Mouse (Mus musculus) kidney, postnatal 0 days (tissue): ENCODE data around the gene Scgb3a1. TPM values are rescaled to one million over a fixed set of nuclear protein-coding genes. Genes with fewer than 3 reads are reported as not detected.

Experiments used
- ATAC-seq: fragments of 200-750 bp; cut with Nextera tagmentation; replicated peaks from 2 replicates; pipeline ENCODE4 v1.8.0; 2017; ENCODE audit warnings: low read depth, moderate number of reproducible peaks, moderate TSS enrichment, moderate library complexity; ENCODE audit not compliant: low FRiP score
- DNase-seq: peaks from one replicate; pipeline ENCODE4 v3.0.0-alpha.2; 2016; ENCODE audit warnings: low spot score
- H3K27ac ChIP-seq: fragments of 300-500 bp; sonication (generic); 2 replicates; pipeline ENCODE4 v1.5.1; 2014; ENCODE audit warnings: mild to moderate bottlenecking
- H3K27me3 ChIP-seq: fragments of 300-500 bp; sonication (generic); 2 replicates; pipeline ENCODE4 v1.6.1; 2014; ENCODE audit warnings: low read length, mixed read lengths; ENCODE audit not compliant: insufficient read depth
- H3K36me3 ChIP-seq: fragments of 300-500 bp; sonication (generic); 2 replicates; pipeline ENCODE4 v1.6.1; 2014; ENCODE audit warnings: low read length, mixed read lengths; ENCODE audit not compliant: insufficient read depth
- H3K4me1 ChIP-seq: fragments of 300-500 bp; sonication (generic); replicated peaks from 2 replicates; pipeline ENCODE4 v1.6.1; 2014; ENCODE audit warnings: antibody characterized with exemption, low read length, mixed read lengths; ENCODE audit not compliant: insufficient read depth
- H3K4me2 ChIP-seq: fragments of 300-500 bp; sonication (generic); 2 replicates; pipeline ENCODE4 v1.6.1; 2014; ENCODE audit warnings: mild to moderate bottlenecking, low read length, moderate library complexity, mixed read lengths
- H3K4me3 ChIP-seq: fragments of 300-500 bp; sonication (generic); replicated peaks from 2 replicates; pipeline ENCODE4 v1.5.1; 2014; ENCODE audit warnings: low read depth, low read length
- H3K9ac ChIP-seq: fragments of 300-500 bp; sonication (generic); 2 replicates; pipeline ENCODE4 v1.6.1; 2014; ENCODE audit warnings: low read depth, low read length
- H3K9me3 ChIP-seq: fragments of 300-500 bp; sonication (generic); replicated peaks from 2 replicates; pipeline ENCODE4 v1.6.1; 2016; ENCODE audit warnings: low read length, inconsistent platforms, mixed read lengths
- CTCF ChIP-seq: IDR thresholded peaks from 2 replicates; pipeline ENCODE4 v1.5.1; 2016; ENCODE audit warnings: antibody characterized with exemption, low read depth, mild to moderate bottlenecking, moderate library complexity
- WGBS: fragments of 180-500 bp; shearing (Covaris S2); extraction: QIAGEN DNeasy Blood & Tissue Kit; methylation state at CpG from one replicate; pipeline ENCODE4 v1.1.7; 2014; 5-methylcytosine and 5-hydroxymethylcytosine counted together
- polyA plus RNA-seq: library from polyadenylated mRNA; unstranded; fragments of >200 nt; fragmentation: Nextera tagmentation; extraction: Ambion mirVana; gene quantifications from 2 replicates; pipeline ENCODE4 v1.2.1, GENCODE M21; 2015

Gene Scgb3a1
- polyA plus RNA-seq = not detected in 2 replicates

DNA sequence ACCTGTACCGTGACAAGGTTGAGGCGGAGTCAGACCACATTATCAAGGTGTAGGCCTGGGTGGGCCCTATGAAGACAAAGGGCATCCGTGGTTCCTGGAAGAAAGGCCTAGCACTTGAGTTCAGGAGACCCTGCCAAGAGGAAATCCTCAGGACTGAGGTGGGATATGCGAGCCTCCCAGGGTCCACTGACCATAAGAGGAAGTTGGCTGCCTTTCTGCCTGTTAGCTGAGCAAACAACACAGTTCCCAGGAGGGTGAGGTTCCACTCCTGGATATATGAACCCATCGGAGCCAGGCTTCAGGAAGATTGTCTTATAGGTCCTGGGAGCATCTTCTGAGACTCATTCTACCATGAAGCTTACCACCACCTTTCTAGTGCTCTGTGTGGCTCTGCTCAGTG is at the start of gene Scgb3a1:
Gene Scgb3a1 (plus strand): TSS at position 301 of the 400 bp plus-strand sequence.
- DNase-seq (no peak), ATAC-seq (no peak)
- Histone ChIP-seq H3K27me3 (no peaks in the 10 kb centered on the region), H3K4me1 (0 out of 2 replicates have a peak, but pooled peaks cover 1% of the 10 kb centered on the region), H3K9me3 (no peaks in the 10 kb centered on the region), H3K9ac (no peak within 1 kb of the TSS), H3K4me2 (no peak within 1 kb of the TSS), H3K36me3 (no peaks in the 10 kb centered on the region), H3K27ac (no peak within 1 kb of the TSS), H3K4me3 (no peak within 1 kb of the TSS)
- no peak for TF ChIP-seq CTCF
- WGBS = 73% methylated on average over 5 of the region's 5 CpGs

DNA sequence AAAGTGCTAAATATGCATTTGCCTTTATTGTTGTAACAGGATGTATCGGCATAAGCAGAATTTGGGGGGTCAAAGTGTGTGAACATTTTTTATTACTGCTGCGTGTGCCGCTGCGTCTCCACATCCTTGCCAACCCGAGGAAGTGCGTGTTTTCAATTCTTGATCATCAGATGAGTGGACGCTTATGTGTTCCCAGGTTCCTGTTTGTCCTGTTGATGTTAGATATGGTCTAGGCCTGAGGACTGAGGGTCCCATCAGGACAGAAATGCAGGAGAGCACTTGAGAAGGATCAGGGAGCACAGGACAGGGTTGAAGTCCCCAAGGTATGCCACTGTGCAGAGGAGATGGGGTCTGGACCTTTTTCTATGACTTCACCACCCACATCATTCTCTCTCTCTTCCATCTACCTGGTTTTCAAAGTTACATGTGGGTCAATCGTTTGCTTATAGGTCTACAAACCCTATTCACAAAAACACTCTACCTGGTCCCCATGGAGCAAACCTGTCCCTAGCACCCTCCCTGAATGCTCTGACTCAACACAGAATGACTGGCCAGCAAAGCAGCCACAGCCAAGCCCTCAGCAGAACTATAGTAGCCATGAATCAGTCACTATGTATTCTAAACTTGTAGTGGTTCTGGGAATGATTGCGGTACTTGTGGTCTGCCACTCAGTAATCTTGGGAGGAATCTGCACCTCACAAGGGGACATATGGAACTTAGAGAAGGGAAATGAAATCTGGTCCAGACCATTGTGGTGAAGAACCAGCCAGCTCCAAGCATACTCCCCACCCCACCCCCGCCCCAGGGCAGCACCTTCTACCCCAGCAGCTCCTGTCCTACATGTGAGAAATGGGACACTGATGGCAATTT is 47.3 kb upstream of the Scgb3a1 start:
- no peak overlapping the region for H3K4me2 ChIP-seq
- no peak overlapping the region for H3K4me3 ChIP-seq
- TF ChIP-seq CTCF = no peak
- H3K9ac ChIP-seq = no peak overlapping the region
- 87% methylated on average over 10 of the region's 10 CpGs for WGBS
- no peaks in the 10 kb centered on the region for H3K36me3 ChIP-seq
- H3K9me3 ChIP-seq = no peaks in the 10 kb centered on the region
- H3K4me1 ChIP-seq = no peaks in the 10 kb centered on the region
- H3K27ac ChIP-seq = no peak overlapping the region
- ATAC-seq (no peak), DNase-seq (no peak)
- no peaks in the 10 kb centered on the region for H3K27me3 ChIP-seq

DNA sequence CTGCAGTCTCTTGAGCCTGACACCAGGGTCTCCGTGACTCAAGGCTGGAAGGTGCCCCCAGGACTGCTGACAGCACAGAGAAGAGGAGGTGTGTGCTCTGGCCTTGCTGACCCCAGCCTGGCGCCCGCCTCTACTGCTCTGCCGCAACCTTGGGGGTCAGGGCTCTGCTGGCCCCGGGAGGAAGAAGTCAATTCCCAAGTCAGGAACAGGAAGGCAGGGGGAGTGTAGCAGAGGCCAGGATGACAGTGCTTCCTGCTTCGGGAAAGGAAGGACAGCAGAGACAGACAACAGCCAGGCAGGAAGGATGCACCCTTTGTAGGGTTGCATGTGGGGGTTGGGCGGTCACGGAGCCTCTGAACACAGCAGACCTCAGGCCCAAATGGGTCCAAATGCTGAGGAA is 44.9 kb upstream of the Scgb3a1 start:
- no peak overlapping the region for H3K27ac ChIP-seq
- no peak for DNase-seq
- no peaks in the 10 kb centered on the region for H3K27me3 ChIP-seq

DNA sequence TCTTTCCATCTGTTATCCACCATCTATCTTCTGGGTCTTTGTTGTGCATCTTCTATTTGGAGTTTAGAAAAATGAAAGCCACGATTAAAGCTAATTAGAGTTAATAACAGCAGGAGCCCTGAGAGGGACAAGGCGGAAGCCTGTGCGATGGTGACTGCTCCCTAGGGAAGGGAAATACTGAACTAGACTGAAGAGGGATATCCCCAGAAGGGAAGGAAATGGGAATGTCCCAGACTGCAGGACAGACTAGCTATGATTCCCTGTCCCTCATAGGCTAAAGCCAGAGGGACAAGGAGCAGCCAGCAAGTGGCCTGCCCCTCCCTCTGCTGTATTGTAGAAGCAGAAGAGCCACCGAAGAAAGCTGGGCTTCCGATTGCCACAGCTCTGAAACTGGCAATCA is 41.5 kb upstream of the Scgb3a1 start:
- WGBS = 73% methylated on average over 5 of the region's 5 CpGs
- Histone ChIP-seq H3K9ac (no peak overlapping the region), H3K9me3 (no peaks in the 10 kb centered on the region), H3K4me3 (no peak overlapping the region), H3K4me2 (no peak overlapping the region), H3K27me3 (no peaks in the 10 kb centered on the region), H3K27ac (no peak overlapping the region), H3K36me3 (no peaks in the 10 kb centered on the region), H3K4me1 (no peaks in the 10 kb centered on the region)
- TF ChIP-seq CTCF = no peak
- DNase-seq = peak; percentile 35
- no peak for ATAC-seq

More for the DNA sequence above, 44.9 kb upstream of the Scgb3a1 start:
- no peak for ATAC-seq
- Histone ChIP-seq H3K9me3 (no peaks in the 10 kb centered on the region), H3K4me3 (no peak overlapping the region), H3K9ac (no peak overlapping the region), H3K4me2 (no peak overlapping the region), H3K36me3 (no peaks in the 10 kb centered on the region), H3K4me1 (no peaks in the 10 kb centered on the region)
- TF ChIP-seq CTCF = no peak
- 68% methylated on average over 8 of the region's 8 CpGs for WGBS

DNA sequence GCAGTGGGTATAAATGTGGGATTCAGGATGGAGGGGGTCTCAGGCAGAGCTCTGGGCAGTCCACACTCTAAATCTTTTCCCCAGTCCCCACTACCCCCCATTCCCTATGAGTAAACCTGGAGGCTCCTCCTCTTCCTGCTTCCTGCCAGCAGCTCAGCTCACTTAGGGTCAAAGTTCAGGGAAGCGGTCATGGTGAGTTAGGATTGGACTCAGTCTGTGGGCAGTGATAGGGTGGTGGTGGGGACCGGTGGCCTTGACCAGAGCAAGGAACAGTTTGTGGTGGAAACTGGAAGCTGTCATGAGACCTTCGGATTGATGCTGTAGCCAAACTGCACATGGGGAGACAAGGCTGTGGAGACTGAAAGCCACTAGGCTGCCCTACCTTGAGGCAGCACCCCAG is 39.3 kb upstream of the Scgb3a1 start:
- no peaks in the 10 kb centered on the region for H3K36me3 ChIP-seq
- 91% methylated on average over 3 of the region's 3 CpGs for WGBS
- H3K27me3 ChIP-seq = no peaks in the 10 kb centered on the region
- H3K4me3 ChIP-seq = no peak overlapping the region
- no peaks in the 10 kb centered on the region for H3K9me3 ChIP-seq
- H3K4me1 ChIP-seq = no peaks in the 10 kb centered on the region
- no peak for TF ChIP-seq CTCF
- no peak overlapping the region for H3K9ac ChIP-seq
- ATAC-seq = no peak
- DNase-seq = no peak
- no peak overlapping the region for H3K4me2 ChIP-seq
- no peak overlapping the region for H3K27ac ChIP-seq

DNA sequence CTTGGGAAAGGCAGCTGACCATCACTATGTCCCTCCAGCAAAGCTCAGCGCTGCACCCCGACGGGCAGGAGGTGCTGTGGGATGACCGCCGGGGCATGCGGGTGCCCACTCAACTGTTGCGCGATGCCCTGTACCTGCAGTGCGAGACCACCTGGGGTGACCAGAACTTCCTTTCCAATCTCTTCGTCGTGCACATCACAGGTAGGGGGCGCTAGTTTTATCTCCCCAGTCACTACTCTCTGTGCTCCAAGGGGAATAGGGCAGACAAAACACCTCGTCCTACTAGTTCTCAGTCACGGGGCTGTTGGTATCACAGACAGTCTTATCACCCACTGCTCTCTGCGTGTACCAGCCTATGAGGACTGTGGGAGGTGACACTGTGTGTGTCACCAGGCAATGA is 37.5 kb upstream of the Scgb3a1 start:
- peak; percentile 25; the same call in 1 of the 2 replicates for TF ChIP-seq CTCF
- Histone ChIP-seq H3K9ac (no peak overlapping the region), H3K27ac (no peak overlapping the region), H3K36me3 (no peaks in the 10 kb centered on the region), H3K4me1 (no peaks in the 10 kb centered on the region), H3K9me3 (no peaks in the 10 kb centered on the region), H3K27me3 (no peaks in the 10 kb centered on the region), H3K4me2 (no peak overlapping the region), H3K4me3 (no peak overlapping the region)
- 62% methylated on average over 15 of the region's 15 CpGs for WGBS
- no peak for DNase-seq
- ATAC-seq = no peak
